Mouse (Mus musculus) neural tube, embryonic 14.5 days (tissue): Measurements from ENCODE around the gene Myom3. TPM values are rescaled to one million over a fixed set of nuclear protein-coding genes. Genes with fewer than 3 reads are reported as not detected.
A peak's percentile ranks its signal among the peaks of the same experiment; 100 is the strongest.

ENCODE experiments used
- ATAC-seq: fragments of 200-750 bp; cut with Nextera tagmentation; 2 replicates; pipeline ENCODE4 v1.8.0; 2017; ENCODE audit warnings: low read depth, mild to moderate bottlenecking, moderate TSS enrichment, moderate library complexity
- H3K27ac ChIP-seq: fragments of 300-500 bp; sonication (generic); 2 replicates; pipeline ENCODE4 v1.5.1; 2014; ENCODE audit warnings: low read depth, mild to moderate bottlenecking, control low read depth, low read length, moderate library complexity, mixed read lengths
- H3K27me3 ChIP-seq: fragments of 300-500 bp; sonication (generic); 2 replicates; pipeline ENCODE4 v1.6.1; 2014; ENCODE audit warnings: low read length; ENCODE audit not compliant: control insufficient read depth, insufficient read depth
- H3K36me3 ChIP-seq: fragments of 300-500 bp; sonication (generic); 2 replicates; pipeline ENCODE4 v1.6.1; 2014; ENCODE audit warnings: low read length, mixed read lengths; ENCODE audit not compliant: control insufficient read depth, insufficient read depth
- H3K4me1 ChIP-seq: fragments of 300-500 bp; sonication (generic); 2 replicates; pipeline ENCODE4 v1.6.1; 2014; ENCODE audit warnings: low read length; ENCODE audit not compliant: control insufficient read depth, insufficient read depth
- H3K4me2 ChIP-seq: fragments of 300-500 bp; sonication (generic); 2 replicates; pipeline ENCODE4 v1.6.1; 2014; ENCODE audit warnings: mild to moderate bottlenecking, low read depth, low read length, control low read depth
- H3K4me3 ChIP-seq: fragments of 300-500 bp; sonication (generic); 2 replicates; pipeline ENCODE4 v1.5.1; 2014; ENCODE audit warnings: low read depth, low read length, control low read depth, mixed read lengths
- H3K9ac ChIP-seq: fragments of 300-500 bp; sonication (generic); replicated peaks from 2 replicates; pipeline ENCODE4 v1.6.1; 2014; ENCODE audit warnings: low read depth, mild to moderate bottlenecking, control low read depth, low read length, mixed read lengths
- H3K9me3 ChIP-seq: fragments of 300-500 bp; sonication (generic); 2 replicates; pipeline ENCODE4 v1.6.1; 2016; ENCODE audit warnings: low read length; ENCODE audit not compliant: control insufficient read depth
- WGBS: fragments of 180-500 bp; shearing (Covaris S2); extraction: QIAGEN DNeasy Blood & Tissue Kit; methylation state at CpG from one replicate; pipeline ENCODE4 v1.1.7; 2014; 5-methylcytosine and 5-hydroxymethylcytosine counted together
- polyA plus RNA-seq: library from polyadenylated mRNA; unstranded; fragments of >200 nt; fragmentation: Nextera tagmentation; extraction: Ambion mirVana; gene quantifications from 2 replicates; pipeline ENCODE4 v1.2.1, GENCODE M21; 2014

Myom3 gene
- polyA plus RNA-seq, 1 experiment from 2014 or later = 0.08 TPM

DNA sequence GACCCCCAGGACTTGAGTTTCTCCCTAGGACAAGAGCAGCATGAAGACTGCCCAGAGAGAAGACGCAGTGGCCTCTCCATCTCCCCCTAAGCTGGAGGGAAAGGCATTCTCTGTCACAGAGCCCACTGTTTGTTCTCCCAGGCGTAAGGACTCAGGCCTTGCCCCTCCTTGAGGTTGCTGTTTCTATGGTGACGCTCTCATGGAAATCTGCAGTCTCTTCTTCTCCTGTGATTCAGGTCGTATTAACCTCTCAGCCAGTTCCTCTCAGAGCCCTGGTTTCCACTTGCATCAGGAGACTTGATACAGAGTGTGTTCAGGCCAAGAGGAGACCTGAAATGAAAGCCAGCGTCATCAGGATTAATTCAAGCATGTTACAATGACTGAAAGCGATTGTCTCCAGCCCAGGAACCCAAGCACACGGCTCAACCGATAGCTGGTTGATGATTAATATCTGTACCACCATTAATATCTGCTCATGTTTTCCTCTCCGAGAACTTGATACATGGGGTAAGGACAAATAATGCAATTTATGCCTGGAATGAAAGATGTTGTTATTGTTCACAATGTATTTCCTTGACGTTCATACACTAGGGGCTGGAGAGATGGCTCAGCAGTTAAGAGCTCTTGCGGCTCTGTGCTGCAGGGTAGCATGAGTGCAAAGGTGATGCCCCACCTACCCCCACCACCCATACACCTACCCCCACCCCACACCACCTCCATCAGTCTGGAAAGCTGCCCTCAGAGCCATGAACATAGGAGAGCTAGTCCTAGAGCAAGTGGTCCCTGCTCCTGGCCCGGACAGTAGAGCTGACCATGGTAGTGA, 74.0 kb downstream of the Myom3 start:
- Histone ChIP-seq H3K4me3 (no peak overlapping the region), H3K9ac (no peak overlapping the region), H3K36me3 (no peaks in the 10 kb centered on the region), H3K27ac (peak overlapping the region; percentile 30), H3K4me2 (no peak overlapping the region), H3K4me1 (peaks cover 4% of the 10 kb centered on the region; the same call in 1 of the 2 replicates), H3K9me3 (no peaks in the 10 kb centered on the region), H3K27me3 (no peaks in the 10 kb centered on the region)
- no peak for ATAC-seq
- WGBS = 43% methylated on average over 12 of the region's 12 CpGs

- Histone ChIP-seq H3K9ac (no peak overlapping the region), H3K27me3 (no peaks in the 10 kb centered on the region), H3K27ac (peak overlapping the region; percentile 30; the same call in 1 of the 2 replicates), H3K4me3 (no peak overlapping the region), H3K9me3 (no peaks in the 10 kb centered on the region), H3K4me1 (no peaks in the 10 kb centered on the region), H3K36me3 (no peaks in the 10 kb centered on the region), H3K4me2 (no peak overlapping the region)
- ATAC-seq = no peak
- 84% methylated on average over 8 of the region's 8 CpGs for WGBS
Observed at GRCm38 (mm10) chr4:135834124-135834717, 74.7 kb downstream of the Myom3 start.

- Histone ChIP-seq H3K9ac (no peak overlapping the region), H3K27me3 (no peaks in the 10 kb centered on the region), H3K4me2 (no peak overlapping the region), H3K36me3 (no peaks in the 10 kb centered on the region), H3K4me3 (no peak overlapping the region), H3K4me1 (no peaks in the 10 kb centered on the region), H3K27ac (no peak overlapping the region), H3K9me3 (no peaks in the 10 kb centered on the region)
- ATAC-seq = no peak
- WGBS = 91% methylated on average over 3 of the region's 3 CpGs
Observed at GRCm38 (mm10) chr4:135838925-135839292, 79.4 kb downstream of the Myom3 start.

GRCm38 (mm10) chr4:135839293-135840011, 79.9 kb downstream of the Myom3 start:
- H3K36me3 ChIP-seq = no peaks in the 10 kb centered on the region
- no peak overlapping the region for H3K9ac ChIP-seq
- ATAC-seq = no peak
- WGBS = 86% methylated on average over 21 of the region's 21 CpGs
- no peaks in the 10 kb centered on the region for H3K9me3 ChIP-seq
- no peak overlapping the region for H3K27ac ChIP-seq
- H3K4me1 ChIP-seq = no peaks in the 10 kb centered on the region
- no peak overlapping the region for H3K4me2 ChIP-seq
- H3K4me3 ChIP-seq = no peak overlapping the region
- no peaks in the 10 kb centered on the region for H3K27me3 ChIP-seq

- Histone ChIP-seq H3K9ac (no peak overlapping the region), H3K9me3 (no peaks in the 10 kb centered on the region), H3K4me2 (no peak overlapping the region), H3K27ac (no peak overlapping the region), H3K36me3 (no peaks in the 10 kb centered on the region), H3K4me3 (no peak overlapping the region), H3K27me3 (no peaks in the 10 kb centered on the region), H3K4me1 (no peaks in the 10 kb centered on the region)
- 87% methylated on average over 6 of the region's 6 CpGs for WGBS
- ATAC-seq = no peak
Observed at GRCm38 (mm10) chr4:135844400-135844799, 84.9 kb downstream of the Myom3 start.

- no peak overlapping the region for H3K4me3 ChIP-seq
- no peaks in the 10 kb centered on the region for H3K27me3 ChIP-seq
- peaks cover 9% of the 10 kb centered on the region for H3K4me1 ChIP-seq
- no peak overlapping the region for H3K9ac ChIP-seq
- ATAC-seq = no peak
- 72% methylated on average over 5 of the region's 5 CpGs for WGBS
- H3K36me3 ChIP-seq = no peaks in the 10 kb centered on the region
- no peak overlapping the region for H3K4me2 ChIP-seq
- no peaks in the 10 kb centered on the region for H3K9me3 ChIP-seq
- H3K27ac ChIP-seq = no peak overlapping the region
Observed at GRCm38 (mm10) chr4:135847581-135847980, 88.1 kb downstream of the Myom3 start.

DNA sequence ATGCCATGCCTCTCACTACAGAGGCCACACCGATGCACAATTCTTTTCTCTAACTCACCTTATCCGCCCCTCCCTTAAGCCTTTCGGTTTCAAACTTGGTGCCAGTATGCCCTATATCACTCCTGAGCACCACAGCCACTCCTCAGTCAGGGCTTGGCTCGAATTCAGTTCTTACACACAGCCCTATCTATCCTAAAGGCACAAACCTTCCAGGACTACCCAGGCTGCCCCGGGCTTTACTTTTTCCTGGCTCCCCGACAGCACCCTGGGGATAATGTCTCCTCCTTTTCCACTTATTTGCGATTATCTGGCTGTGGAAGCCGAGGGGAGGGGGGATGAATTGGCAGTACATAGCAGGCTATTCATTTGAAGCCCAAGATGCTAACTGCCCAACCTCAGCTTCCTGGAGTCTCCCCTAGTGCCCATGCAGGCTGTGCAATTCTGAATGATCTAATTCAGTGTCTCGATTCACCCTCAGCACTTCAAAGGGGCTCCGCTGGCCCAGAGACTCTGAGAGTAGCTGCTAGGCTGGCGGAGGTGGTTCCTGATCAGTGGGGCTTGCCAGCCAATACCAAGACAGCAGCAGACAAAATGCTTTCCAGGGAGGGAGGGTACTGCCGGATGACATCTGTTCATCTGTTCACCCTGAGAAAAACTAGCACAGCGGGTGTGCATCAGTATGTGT, 91.0 kb downstream of the Myom3 start:
- Histone ChIP-seq H3K27me3 (no peaks in the 10 kb centered on the region), H3K4me2 (peak overlapping the region; percentile 31), H3K9me3 (no peaks in the 10 kb centered on the region), H3K9ac (no peak overlapping the region), H3K27ac (peak overlapping the region; percentile 80), H3K4me1 (peaks cover 9% of the 10 kb centered on the region), H3K36me3 (no peaks in the 10 kb centered on the region), H3K4me3 (no peak overlapping the region)
- peak; percentile 65 for ATAC-seq
- 20% methylated on average over 13 of the region's 13 CpGs for WGBS

DNA sequence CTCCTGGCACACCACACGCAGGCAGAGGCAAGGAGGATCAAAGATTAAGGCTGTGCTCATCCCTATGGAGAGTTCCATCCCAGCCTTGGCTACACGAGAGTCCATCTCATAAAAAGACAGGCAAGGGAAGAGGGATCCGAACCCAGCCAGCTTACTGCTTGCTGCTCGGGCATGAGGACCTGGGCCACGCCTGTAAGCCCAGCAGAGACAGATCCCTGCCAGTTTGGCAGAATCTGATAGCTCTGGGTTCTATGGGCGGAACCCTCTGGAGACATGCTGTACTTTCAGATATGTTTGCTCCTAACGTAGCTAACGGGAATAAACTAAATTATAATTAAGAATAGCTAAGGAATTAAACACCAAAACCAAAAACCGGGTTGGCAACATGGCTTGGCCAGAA, 92.4 kb downstream of the Myom3 start:
- Histone ChIP-seq H3K4me3 (no peak overlapping the region), H3K27me3 (no peaks in the 10 kb centered on the region), H3K9me3 (no peaks in the 10 kb centered on the region), H3K4me2 (no peak overlapping the region), H3K36me3 (no peaks in the 10 kb centered on the region), H3K4me1 (peaks cover 9% of the 10 kb centered on the region), H3K27ac (no peak overlapping the region), H3K9ac (no peak overlapping the region)
- ATAC-seq = no peak
- WGBS = 87% methylated on average over 9 of the region's 9 CpGs
